25 mouse cellular contexts compared by ENCODE assay signal in genomic region chr15:77095216-77095615, GRCm38 (mm10). TPM values are rescaled to one million over a fixed set of nuclear protein-coding genes. Genes with fewer than 3 reads are reported as not detected.
"Had no signal": no experiment of that assay in that cellular context is flagged by ENCODE, and none has a peak within 500 bp of the region (broad histone marks: within the 10 kb centered on the region; RNA-seq: fewer than 3 reads in every experiment).

No protein-coding gene starts in this region.

- H3K27me3 ChIP-seq: limb, embryonic 13.5 days; liver, embryonic 12.5 days; liver, embryonic 15.5 days; lung, embryonic 15.5 days; stomach, embryonic 15.5 days had no signal

- H3K9me3 ChIP-seq: limb, embryonic 10.5 days; limb, embryonic 13.5 days; liver, embryonic 12.5 days; liver, embryonic 15.5 days; lung, embryonic 15.5 days; megakaryocyte, embryonic 14.5 days; stomach, embryonic 15.5 days had no signal

- H3K4me1 ChIP-seq: liver, embryonic 12.5 days; liver, embryonic 15.5 days; lung, embryonic 15.5 days; megakaryocyte, embryonic 14.5 days; stomach, embryonic 15.5 days had no signal

- H3K4me3 ChIP-seq: layer of hippocampus, adult 2 months; limb, embryonic 10.5 days; limb, embryonic 13.5 days; liver, embryonic 12.5 days; liver, embryonic 15.5 days; lung, embryonic 15.5 days; megakaryocyte, embryonic 14.5 days; stomach, embryonic 15.5 days had no signal

- H3K27ac ChIP-seq: kidney, postnatal 0 days; layer of hippocampus, adult 2 months; limb, embryonic 10.5 days; limb, embryonic 13.5 days; liver, embryonic 12.5 days; liver, embryonic 15.5 days; lung, embryonic 15.5 days; stomach, embryonic 15.5 days had no signal

- DNase-seq: kidney, postnatal 25 days; layer of hippocampus, adult 9-11 months; liver; lung, adult 18-20 months; lung, postnatal 10 days; lung, postnatal 36 days; midbrain, embryonic 14.5 days; right cerebral cortex, adult 18-20 months; right cerebral cortex, postnatal 14 days; spleen, adult 18-20 months; thymus, postnatal 36 days had no signal

RNA-seq across cellular contexts. Expression of gene Mb, which starts 44.7 kb away (rescaled TPM):
- total RNA-seq: left cerebral cortex, adult 18-20 months had no signal
- polyA plus RNA-seq: midbrain, embryonic 11.5 days had no signal

RNA-seq across cellular contexts. Expression of gene Apol6, which starts 50.7 kb away (rescaled TPM):
- total RNA-seq: layer of hippocampus, adult 2 months; layer of hippocampus, postnatal 25 days had no signal
- polyA plus RNA-seq: kidney, embryonic 14.5 days; limb, embryonic 10.5 days; limb, embryonic 13.5 days; lung, embryonic 15.5 days; midbrain, embryonic 11.5 days; midbrain, embryonic 14.5 days; neural tube, embryonic 11.5 days; stomach, embryonic 15.5 days had no signal
